In genomic region chr10:19013351-19013750, GRCm38 (mm10) we compare ENCODE assay signal across 19 mouse cellular contexts. TPM values are rescaled to one million over a fixed set of nuclear protein-coding genes. Genes with fewer than 3 reads are reported as not detected.
DNase-seq lines count a peak whose midpoint lies in the region; ATAC-seq and TF ChIP-seq lines count a peak whose summit lies in the region.
"Had no signal": no experiment of that assay in that cellular context is flagged by ENCODE, and none has a peak within 500 bp of the region (broad histone marks: within the 10 kb centered on the region; RNA-seq: fewer than 3 reads in every experiment).

No protein-coding gene starts in this region.

- no peaks in the 10 kb centered on the region for H3K27me3 ChIP-seq in heart, postnatal 0 days (ENCODE audit: control insufficient read depth, insufficient read depth, low read length)
- H3K27me3 ChIP-seq: embryonic facial prominence, embryonic 12.5 days; liver, embryonic 12.5 days had no signal

- H3K9me3 ChIP-seq in heart, postnatal 0 days (replicated peaks; ENCODE audit: control insufficient read depth, low read length), result no peaks in the 10 kb centered on the region
- H3K9me3 ChIP-seq: embryonic facial prominence, embryonic 12.5 days; forebrain, embryonic 12.5 days; G1E; hindbrain, embryonic 10.5 days; liver, embryonic 12.5 days; midbrain, embryonic 13.5 days had no signal

- H3K9ac ChIP-seq in heart, postnatal 0 days (replicated peaks; ENCODE audit: low read depth, low read length), result no peak overlapping the region
- H3K9ac ChIP-seq: forebrain, embryonic 12.5 days; liver, embryonic 12.5 days had no signal

- no peak overlapping the region for H3K27ac ChIP-seq in heart, postnatal 0 days (ENCODE audit: low read depth)
- H3K27ac ChIP-seq: embryonic facial prominence, embryonic 12.5 days; forebrain, embryonic 12.5 days; hindbrain, embryonic 10.5 days; liver, embryonic 12.5 days; midbrain, embryonic 13.5 days had no signal

- no peaks in the 10 kb centered on the region for H3K36me3 ChIP-seq in heart, postnatal 0 days (replicated peaks; ENCODE audit: control insufficient read depth, insufficient read depth, low read length)
- H3K36me3 ChIP-seq: embryonic facial prominence, embryonic 12.5 days; forebrain, embryonic 12.5 days; hindbrain, embryonic 10.5 days; liver, embryonic 12.5 days; midbrain, embryonic 13.5 days had no signal

- peak; percentile 53 for DNase-seq in CD4-positive, CD25-positive, alpha-beta regulatory T cell, adult 2 months (ENCODE audit: low read depth, low spot score)
- no peak for DNase-seq in heart, postnatal 0 days (ENCODE audit: low spot score)
- DNase-seq in heart, adult 8-10 months (ENCODE audit: low spot score), result no peak
- DNase-seq in thymus, postnatal 0 days (ENCODE audit: low spot score), result peak; percentile 27
- DNase-seq in thymus, postnatal 25 days, result no peak
- DNase-seq in cerebellum, postnatal 4 days (ENCODE audit: low spot score in 2 of 2), result no peak
- DNase-seq: adrenal gland, postnatal 14 days; cerebellum, postnatal 25 days; kidney, adult 11 months; lung, postnatal 10 days; right cerebral cortex, postnatal 25 days had no signal

- TF ChIP-seq CTCF in heart, postnatal 0 days (IDR thresholded peaks at IDR 0.05; ENCODE audit: low read depth), result no peak

- no peak for ATAC-seq in CD4-positive, CD25-positive, alpha-beta regulatory T cell, adult 4 months
- no peak for ATAC-seq in heart, postnatal 0 days (ENCODE audit: insufficient read depth, low read depth)
- no peak for ATAC-seq in cerebellum, adult (ENCODE audit: insufficient number of reproducible peaks, low FRiP score, low TSS enrichment)
- ATAC-seq: liver, embryonic 12.5 days; midbrain, embryonic 13.5 days had no signal

- H3K4me3 ChIP-seq in heart, postnatal 0 days (ENCODE audit: low read depth, low read length), result no peak overlapping the region; the same call in 1 of the 2 replicates

- no peak for TF ChIP-seq EP300 in heart, postnatal 0 days (IDR thresholded peaks at IDR 0.05; ENCODE audit: low read depth)

- H3K4me1 ChIP-seq in heart, postnatal 0 days (ENCODE audit: control insufficient read depth, insufficient read depth), result peaks cover 31% of the 10 kb centered on the region

- WGBS in heart, postnatal 0 days, result 81% methylated on average over 3 of the region's 3 CpGs

- peak overlapping the region; percentile 5; the same call in 1 of the 2 replicates for H3K4me2 ChIP-seq in heart, postnatal 0 days (ENCODE audit: low read depth, low read length)

RNA-seq across cellular contexts. Expression of gene Tnfaip3, which starts 2.1 kb away (rescaled TPM):
- 10 to 100 TPM; 36.6 to 47.4 TPM for polyA plus RNA-seq in CD4-positive, CD25-positive, alpha-beta regulatory T cell, adult 4 months (2017; shearing (Covaris generic))
- total RNA-seq in heart, postnatal 0 days (2014; rRNA removed; ENCODE audit: low replicate concordance), result 4.2 and 4.6 TPM in 2 replicates
- polyA plus RNA-seq in heart, postnatal 0 days (2015; fragmentation: Nextera tagmentation; extraction: Ambion mirVana), result 1.1 and 1.3 TPM in 2 replicates
- 1 to 10 TPM; 1.7 to 3.8 (median 2.3) TPM for total RNA-seq in heart, adult 8-10 months (2022)
- 26.6 and 27.6 TPM in 2 replicates for polyA plus RNA-seq in thymus, postnatal 0 days (2015; fragmentation: Nextera tagmentation; extraction: Ambion mirVana)

Comparison
In these comparisons a context has a peak if more than half of its experiments do, and no peak if none do; other contexts are left out.
1. DNase-seq: peak in CD4-positive, CD25-positive, alpha-beta regulatory T cell, adult 2 months (single experiment) and thymus, postnatal 0 days (single experiment); none in heart, postnatal 0 days (single experiment), heart, adult 8-10 months (single experiment), thymus, postnatal 25 days (single experiment) and cerebellum, postnatal 4 days (0 of 2).
2. RNA of gene Tnfaip3, which starts 2.1 kb away (polyA plus RNA-seq): 36.6 to 47.4 TPM in CD4-positive, CD25-positive, alpha-beta regulatory T cell, adult 4 months and 26.6 to 27.6 TPM in thymus, postnatal 0 days; 1.1 to 1.3 TPM in heart, postnatal 0 days; every median in the first group is over 10 times any median in the second.